Mouse (Mus musculus): ENCODE data around the gene Glce.

- no peak for TF ChIP-seq CTCF (IDR thresholded peaks at IDR 0.05; ENCODE audit: insufficient read depth, low read depth, low read length)
- no peak for TF ChIP-seq POLR2A (IDR thresholded peaks at IDR 0.05; ENCODE audit: insufficient read depth, low read depth, low read length)
Measured at GRCm38 (mm10) chr9:62059941-62060340, 62.5 kb downstream of the Glce start.
